Comparison of ENCODE assay signal across 16 mouse cellular contexts in the genomic region with DNA sequence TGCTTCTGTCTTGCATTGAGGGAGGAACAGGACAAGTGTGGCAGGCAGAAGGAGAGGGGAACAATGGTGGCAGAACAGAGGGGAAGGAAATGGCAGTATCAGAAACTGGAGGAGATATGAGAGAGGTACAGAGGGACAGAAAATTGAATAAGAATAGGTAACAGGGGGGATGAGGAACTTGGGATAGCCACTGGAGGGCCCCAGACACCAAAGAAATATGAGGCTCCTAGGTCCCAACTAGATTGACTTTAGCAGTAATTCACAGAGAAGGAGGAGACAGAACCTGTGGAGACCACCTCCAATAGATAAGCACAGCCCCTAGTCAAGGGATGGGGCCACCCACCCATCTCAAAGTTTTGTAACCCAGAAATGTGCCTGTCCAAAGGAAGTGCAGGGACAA.
"Had no signal": no experiment of that assay in that cellular context is flagged by ENCODE, and none has a peak within 500 bp of the region (broad histone marks: within the 10 kb centered on the region; RNA-seq: fewer than 3 reads in every experiment).

No protein-coding gene starts in this region.

- H3K27ac ChIP-seq: neural tube, embryonic 13.5 days; neural tube, embryonic 15.5 days; stomach, embryonic 15.5 days; stomach, postnatal 0 days had no signal

- H3K9me3 ChIP-seq: neural tube, embryonic 13.5 days; neural tube, embryonic 15.5 days; stomach, embryonic 15.5 days had no signal

- H3K27me3 ChIP-seq: neural tube, embryonic 13.5 days; neural tube, embryonic 15.5 days; stomach, embryonic 15.5 days had no signal

- H3K4me1 ChIP-seq: neural tube, embryonic 13.5 days; neural tube, embryonic 15.5 days; stomach, embryonic 15.5 days had no signal

- H3K36me3 ChIP-seq: neural tube, embryonic 13.5 days; neural tube, embryonic 15.5 days; stomach, embryonic 15.5 days had no signal

- H3K4me3 ChIP-seq: neural tube, embryonic 13.5 days; neural tube, embryonic 15.5 days; stomach, embryonic 15.5 days had no signal

- H3K9ac ChIP-seq: neural tube, embryonic 13.5 days; neural tube, embryonic 15.5 days; stomach, embryonic 15.5 days had no signal

- DNase-seq: retina, postnatal 1 day; right cerebral cortex, adult 18-20 months; right cerebral cortex, postnatal 14 days; right cerebral cortex, postnatal 25 days; right cerebral cortex, postnatal 4 days; spleen, adult 18-20 months; thymus, adult 18-20 months; thymus, adult 2 months; thymus, postnatal 14 days; thymus, postnatal 25 days; thymus, postnatal 36 days; thymus, postnatal 4 days had no signal
